ENCODE assay signal across 10 mouse cellular contexts in genomic region chr17:8652681-8653262, GRCm38 (mm10).
DNase-seq lines count a peak whose midpoint lies in the region; ATAC-seq and TF ChIP-seq lines count a peak whose summit lies in the region.
"Had no signal": no experiment of that assay in that cellular context is flagged by ENCODE, and none has a peak within 500 bp of the region (broad histone marks: within the 10 kb centered on the region; RNA-seq: fewer than 3 reads in every experiment).

No protein-coding gene starts in this region.

- no peaks in the 10 kb centered on the region for H3K27me3 ChIP-seq in midbrain, embryonic 15.5 days (replicated peaks)
- no peaks in the 10 kb centered on the region for H3K27me3 ChIP-seq in thymus, adult 2 months (ENCODE audit: control insufficient read depth, insufficient read depth, low read length)

- no peak for TF ChIP-seq CTCF in thymus, adult 2 months (IDR thresholded peaks at IDR 0.05; ENCODE audit: borderline replicate concordance, control insufficient read depth, extremely low read depth, insufficient read depth, low read length, poor library complexity)

- H3K27ac ChIP-seq in midbrain, embryonic 15.5 days, result no peak overlapping the region
- no peak overlapping the region for H3K27ac ChIP-seq in thymus, adult 2 months (ENCODE audit: control insufficient read depth, insufficient read depth, low read length)

- no peak overlapping the region for H3K4me2 ChIP-seq in midbrain, embryonic 15.5 days

- TF ChIP-seq POLR2A in thymus, adult 2 months (IDR thresholded peaks at IDR 0.05; ENCODE audit: control insufficient read depth, extremely low read depth, insufficient read depth, low read length, poor library complexity), result no peak

- H3K9ac ChIP-seq in midbrain, embryonic 15.5 days, result no peak overlapping the region

- 81% methylated on average over 3 of the region's 3 CpGs for WGBS in midbrain, embryonic 15.5 days
- WGBS in thymus, adult 2 months, result 89% methylated on average over 3 of the region's 3 CpGs

- H3K4me3 ChIP-seq in midbrain, embryonic 15.5 days, result no peak overlapping the region
- H3K4me3 ChIP-seq in thymus, adult 2 months (ENCODE audit: control insufficient read depth, insufficient read depth, low read length), result no peak overlapping the region

- peaks cover 4% of the 10 kb centered on the region for H3K4me1 ChIP-seq in midbrain, embryonic 15.5 days
- H3K4me1 ChIP-seq in thymus, adult 2 months (replicated peaks; ENCODE audit: control insufficient read depth, insufficient read depth, low read length), result no peaks in the 10 kb centered on the region

- no peaks in the 10 kb centered on the region for H3K36me3 ChIP-seq in midbrain, embryonic 15.5 days (replicated peaks)
- no peaks in the 10 kb centered on the region for H3K36me3 ChIP-seq in thymus, adult 2 months (ENCODE audit: control insufficient read depth, insufficient read depth, low read length)

- no peaks in the 10 kb centered on the region for H3K9me3 ChIP-seq in midbrain, embryonic 15.5 days

- peak; percentile 72 for ATAC-seq in frontal cortex, adult (ENCODE audit: low TSS enrichment)
- ATAC-seq in midbrain, embryonic 15.5 days (replicated peaks), result no peak
- ATAC-seq: activated CD4-positive, CD25-positive, alpha-beta regulatory T cell, adult 4 months; midbrain, embryonic 16.5 days had no signal

- no peak for DNase-seq in frontal cortex, postnatal 25 days (ENCODE audit: low spot score in 2 of 2)
- DNase-seq in adrenal gland, postnatal 14 days, result peak; percentile 70
- peak; percentile 50 to 68 for DNase-seq in gastrocnemius, adult 8-10 months (ENCODE audit: low spot score in 2 of 2)
- peak; percentile 64 for DNase-seq in layer of hippocampus, adult 9-11 months
- no peak for DNase-seq in embryo, embryonic 10.5 days (ENCODE audit: low spot score)
- no peak for DNase-seq in thymus, adult 2 months

Comparison
In these comparisons a context has a peak if more than half of its experiments do, and no peak if none do; other contexts are left out.
1. DNase-seq: peak in adrenal gland, postnatal 14 days (single experiment), gastrocnemius, adult 8-10 months (2 of 2) and layer of hippocampus, adult 9-11 months (single experiment); none in frontal cortex, postnatal 25 days (0 of 2), embryo, embryonic 10.5 days (single experiment) and thymus, adult 2 months (single experiment).